Mouse (Mus musculus) kidney, postnatal 25 days (tissue): ENCODE results near the gene Sod2.
"Not testable (repeated sequence)": the region's sequence is repeated elsewhere in the genome, so short reads cannot be mapped to it uniquely, and the experiment has no call there.

Experiments
- DNase-seq, 2 experiments: peaks; one replicate each; pipeline ENCODE4 v3.0.0; 2021; ENCODE audit warnings: mixed read lengths in 2 of 2

Gene Sod2

DNA sequence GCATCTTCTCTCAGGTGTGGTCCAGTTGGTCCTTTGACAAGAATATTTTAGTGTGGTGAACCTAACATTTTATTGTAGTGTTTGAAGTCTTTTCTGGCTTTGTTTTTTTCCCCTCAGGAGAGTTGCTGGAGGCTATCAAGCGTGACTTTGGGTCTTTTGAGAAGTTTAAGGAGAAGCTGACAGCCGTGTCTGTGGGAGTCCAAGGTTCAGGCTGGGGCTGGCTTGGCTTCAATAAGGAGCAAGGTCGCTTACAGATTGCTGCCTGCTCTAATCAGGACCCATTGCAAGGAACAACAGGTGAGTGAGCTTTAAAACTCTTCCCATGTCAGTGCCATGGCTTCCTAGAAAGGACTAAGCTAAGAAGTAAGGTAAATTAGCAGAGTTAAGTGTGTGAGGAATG, 6.7 kb downstream of the Sod2 start:
- peak; percentile 78 to 83 for DNase-seq

DNA sequence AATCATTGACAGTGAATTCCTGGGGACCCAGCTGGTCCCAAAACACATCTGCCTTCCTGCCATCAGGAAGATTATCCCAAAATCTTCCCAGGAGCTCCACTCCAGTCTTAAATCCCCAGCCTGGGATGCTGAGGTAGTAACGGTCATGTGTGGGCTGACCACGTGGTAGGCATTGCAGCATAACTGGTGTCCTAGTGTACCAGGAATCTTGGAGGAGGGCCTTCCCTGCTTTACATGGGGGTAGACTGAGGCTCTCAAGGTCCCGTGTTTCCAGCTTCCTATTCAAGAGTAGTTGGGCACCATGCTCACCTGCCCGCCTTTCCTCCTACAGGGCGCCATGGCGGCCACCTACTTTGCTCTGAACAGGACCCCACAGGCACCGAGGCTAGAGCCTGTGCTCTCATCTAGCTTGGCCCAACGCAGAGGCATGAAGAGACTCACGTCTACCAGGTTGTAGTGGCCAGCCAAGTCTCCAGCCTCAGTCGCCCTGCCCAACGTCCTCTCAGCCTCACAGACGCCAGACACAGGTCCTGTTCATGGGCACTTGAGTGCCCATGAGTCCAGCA, 30.1 kb downstream of the Sod2 start:
- not testable (repeated sequence) for DNase-seq

- peak; percentile 36 to 41 for DNase-seq
These were observed 37.4 kb downstream of the Sod2 start for GRCm38 (mm10) chr17:13043846-13044673.

- DNase-seq, result not testable (repeated sequence)
These were observed 45.6 kb downstream of the Sod2 start, which contains the start of gene Gpr31b for GRCm38 (mm10) chr17:13052124-13052813. Gpr31b (minus strand) TSS chr17:13052296.

- not testable (repeated sequence) for DNase-seq
These were observed 54.2 kb downstream of the Sod2 start, which contains the start of gene Tcp10b for GRCm38 (mm10) chr17:13060804-13061203. Tcp10b (plus strand) TSS chr17:13061104.

GRCm38 (mm10) chr17:13062882-13063281, 56.2 kb downstream of the Sod2 start:
- not testable (repeated sequence) for DNase-seq

DNA sequence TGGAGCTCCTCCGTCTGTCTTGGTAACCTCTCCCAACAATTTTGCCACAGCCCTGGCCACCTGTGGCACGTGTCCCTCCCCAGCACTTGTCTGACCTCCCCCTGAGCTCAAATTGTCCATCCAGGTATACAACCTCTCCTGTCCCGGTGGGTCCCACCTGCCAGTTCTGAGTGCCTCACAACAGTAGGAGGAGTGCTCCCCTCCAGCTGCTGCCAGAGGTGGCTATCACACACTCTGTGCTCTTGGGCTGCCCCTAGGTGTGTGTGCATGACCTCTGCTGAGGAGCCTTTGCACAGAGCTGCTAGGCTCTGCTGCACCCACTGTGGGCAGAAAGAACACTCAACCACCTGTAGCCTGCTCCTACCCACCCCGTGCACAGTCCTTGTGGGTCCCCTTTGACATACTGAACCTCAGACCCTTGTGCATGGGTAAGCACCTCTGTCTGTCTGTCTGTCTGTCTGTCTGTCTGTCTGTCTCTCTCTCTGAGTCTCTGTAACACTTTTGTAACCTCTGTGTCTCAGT, 61.3 kb downstream of the Sod2 start:
- DNase-seq, result not testable (repeated sequence)

DNA sequence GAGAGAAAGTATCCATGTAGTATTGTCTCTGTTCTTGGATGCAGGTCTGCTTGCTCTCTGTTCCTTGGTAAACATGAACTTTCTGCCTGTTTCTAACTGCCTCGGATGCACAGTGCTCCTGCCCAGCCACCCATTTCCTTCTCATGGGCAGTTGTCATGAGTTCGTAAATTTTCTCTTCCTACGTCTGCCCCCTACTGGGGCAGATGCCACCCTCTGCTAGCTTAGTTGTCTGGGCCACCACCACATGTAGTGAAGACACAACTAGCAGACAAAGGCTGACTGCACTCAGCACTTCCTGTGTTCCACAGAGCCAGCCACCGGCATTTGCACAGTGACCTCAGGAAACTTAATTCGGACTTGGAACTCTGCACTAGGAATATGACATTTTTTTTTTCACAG, 62.6 kb downstream of the Sod2 start:
- not testable (repeated sequence) for DNase-seq
